Mouse (Mus musculus): ENCODE data around the gene Gkn2.

GRCm38 (mm10) chr6:87332380-87332779, 40.8 kb upstream of the Gkn2 start:
- no peak for TF ChIP-seq CTCF (IDR thresholded peaks at IDR 0.05; ENCODE audit: low read depth, low read length)
- TF ChIP-seq GATA1 (IDR thresholded peaks at IDR 0.05; ENCODE audit: borderline replicate concordance, low read length) = no peak
- no peak for TF ChIP-seq POLR2AphosphoS5 (IDR thresholded peaks at IDR 0.05; ENCODE audit: insufficient replicate concordance, low read depth, low read length)
- TF ChIP-seq GATA2 (IDR thresholded peaks at IDR 0.05; ENCODE audit: borderline replicate concordance, low read depth, low read length) = no peak
